Mouse (Mus musculus) CH12.LX (cell line): ENCODE measurements around the gene Plekhg2.

Experiments used
- E2F4 ChIP-seq: IDR thresholded peaks from 2 replicates; pipeline ENCODE4 v1.6.1; 2011; ENCODE audit warnings: low read depth, low read length, improper control_type of control experiment; ENCODE audit not compliant: insufficient replicate concordance
- IRF4 ChIP-seq: IDR thresholded peaks from 2 replicates; pipeline ENCODE4 v1.6.1; 2014; ENCODE audit warnings: low read depth, mild to moderate bottlenecking, inconsistent platforms, low read length, improper control_type of control experiment
- MAX ChIP-seq: IDR thresholded peaks from 2 replicates; pipeline ENCODE4 v1.6.1; 2011; ENCODE audit warnings: low read length, improper control_type of control experiment
- MXI1 ChIP-seq: IDR thresholded peaks from 2 replicates; pipeline ENCODE4 v1.6.1; 2011; ENCODE audit warnings: mild to moderate bottlenecking, low read depth, low read length, improper control_type of control experiment
- NELFE ChIP-seq: IDR thresholded peaks from 2 replicates; pipeline ENCODE4 v1.6.1; 2011; ENCODE audit warnings: low read depth, low read length, improper control_type of control experiment
- POLR2A ChIP-seq: IDR thresholded peaks from 2 replicates; pipeline ENCODE4 v1.6.1; 2011; ENCODE audit warnings: low read depth, mild to moderate bottlenecking, improper control_type of control experiment, low read length
- SIN3A ChIP-seq: IDR thresholded peaks from 2 replicates; pipeline ENCODE4 v1.6.1; 2012; ENCODE audit warnings: low read length, improper control_type of control experiment, inconsistent platforms
- SMC3 ChIP-seq: IDR thresholded peaks from 2 replicates; pipeline ENCODE4 v1.6.1; 2011; ENCODE audit warnings: low read depth, low read length, improper control_type of control experiment
- TBP ChIP-seq: conservative IDR thresholded peaks from 2 replicates; pipeline ENCODE4 v1.6.1; 2011; ENCODE audit warnings: low read depth, low read length, improper control_type of control experiment

DNA sequence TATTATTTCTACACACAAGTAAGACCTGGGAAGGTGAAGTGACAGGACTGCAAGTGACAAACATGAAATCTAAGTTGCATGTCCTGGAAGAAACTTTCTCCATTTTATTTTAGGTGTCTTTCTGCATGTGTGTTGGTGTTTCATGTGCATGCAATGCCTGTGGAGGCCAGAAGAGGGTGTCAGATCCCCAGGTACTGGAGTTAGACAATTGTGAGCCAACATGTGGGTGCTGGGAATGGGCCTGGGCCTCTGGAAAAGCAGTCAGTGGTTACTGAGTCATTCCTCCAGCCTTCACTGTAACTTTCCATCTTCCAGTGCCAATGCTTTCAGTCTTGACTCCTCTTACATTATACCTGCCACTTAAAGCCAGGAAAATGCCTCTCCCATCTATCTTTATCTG is 45.0 kb upstream of the Plekhg2 start:
- no peak for TF ChIP-seq E2F4
- TF ChIP-seq MAX = no peak
- no peak for TF ChIP-seq IRF4
- TF ChIP-seq POLR2A = no peak
- no peak for TF ChIP-seq SIN3A
- peak; percentile 12; the same call in 1 of the 2 replicates for TF ChIP-seq SMC3
- TF ChIP-seq MXI1 = no peak
- no peak for TF ChIP-seq TBP
- TF ChIP-seq NELFE = no peak
